Mouse (Mus musculus) lung, postnatal 14 days (tissue): ENCODE measurements around the gene Rnf39.
A peak's percentile ranks its signal among the peaks of the same experiment; 100 is the strongest.
"Not testable (repeated sequence)": the region's sequence is repeated elsewhere in the genome, so short reads cannot be mapped to it uniquely, and the experiment has no call there.

Experiments used
- DNase-seq: peaks from one replicate; pipeline ENCODE4 v3.0.0; 2021

The Rnf39 gene

DNA sequence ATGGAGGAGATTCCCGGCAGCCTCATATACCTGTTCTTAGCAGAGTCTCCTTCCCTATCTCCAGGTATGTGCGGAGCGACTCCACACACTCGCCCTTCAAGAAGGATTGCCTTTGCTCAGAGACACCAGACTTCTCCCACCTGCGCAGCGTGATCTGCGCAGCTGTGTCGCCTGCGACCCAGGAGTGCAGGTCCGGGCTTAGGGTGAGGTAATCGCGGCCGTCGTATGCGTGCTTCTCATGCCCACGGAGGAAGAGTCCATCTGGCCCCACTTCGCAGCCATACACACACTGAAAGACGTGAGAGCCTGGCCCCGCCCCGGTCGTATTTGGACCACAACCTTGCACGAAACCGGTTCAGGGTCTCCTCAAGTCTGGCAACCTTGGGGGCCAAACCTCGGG lies 45.8 kb downstream of the Rnf39 start:
- DNase-seq: no peak

DNA sequence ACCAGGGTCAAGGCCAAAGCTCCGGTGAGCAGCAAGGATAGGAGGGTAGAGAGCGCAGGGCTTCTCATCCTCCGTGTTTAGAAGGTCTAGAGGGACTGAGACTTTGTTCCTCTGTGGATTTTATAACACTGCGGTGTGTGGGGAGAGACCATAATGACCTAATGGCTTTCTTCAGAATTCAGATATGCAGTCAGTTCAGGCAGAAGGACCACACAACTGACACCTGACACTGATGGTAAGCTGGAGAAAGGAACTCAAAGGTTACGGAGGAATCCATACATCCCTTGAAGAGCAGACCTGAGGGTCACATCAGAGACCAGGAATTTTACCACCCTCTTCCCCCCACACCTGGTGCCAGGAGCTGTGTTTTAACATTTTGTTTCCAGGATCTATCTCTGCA lies 46.7 kb downstream of the Rnf39 start, which contains the start of gene H2-M5:
Gene H2-M5 (minus strand): TSS at position 101 of the 400 bp plus-strand sequence.
- DNase-seq: no peak

DNA sequence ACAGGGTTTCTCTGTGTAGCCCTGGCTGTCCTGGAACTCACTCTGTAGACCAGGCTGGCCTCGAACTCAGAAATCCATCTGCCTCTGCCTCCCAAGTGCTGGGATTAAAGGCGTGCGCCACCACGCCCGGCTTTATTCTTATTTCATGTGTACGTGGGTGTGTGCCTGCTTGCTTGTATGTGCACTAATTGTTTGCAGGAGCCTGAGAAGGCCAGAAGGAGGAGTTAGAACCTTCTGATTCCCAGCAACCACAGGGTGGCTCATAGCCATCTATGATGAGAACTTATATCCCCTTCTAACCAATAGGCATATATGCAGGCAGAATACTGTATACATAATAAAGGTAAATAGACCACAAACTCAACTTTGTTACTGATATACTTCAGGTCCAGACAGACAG lies 47.9 kb downstream of the Rnf39 start:
- not testable (repeated sequence) for DNase-seq

DNA sequence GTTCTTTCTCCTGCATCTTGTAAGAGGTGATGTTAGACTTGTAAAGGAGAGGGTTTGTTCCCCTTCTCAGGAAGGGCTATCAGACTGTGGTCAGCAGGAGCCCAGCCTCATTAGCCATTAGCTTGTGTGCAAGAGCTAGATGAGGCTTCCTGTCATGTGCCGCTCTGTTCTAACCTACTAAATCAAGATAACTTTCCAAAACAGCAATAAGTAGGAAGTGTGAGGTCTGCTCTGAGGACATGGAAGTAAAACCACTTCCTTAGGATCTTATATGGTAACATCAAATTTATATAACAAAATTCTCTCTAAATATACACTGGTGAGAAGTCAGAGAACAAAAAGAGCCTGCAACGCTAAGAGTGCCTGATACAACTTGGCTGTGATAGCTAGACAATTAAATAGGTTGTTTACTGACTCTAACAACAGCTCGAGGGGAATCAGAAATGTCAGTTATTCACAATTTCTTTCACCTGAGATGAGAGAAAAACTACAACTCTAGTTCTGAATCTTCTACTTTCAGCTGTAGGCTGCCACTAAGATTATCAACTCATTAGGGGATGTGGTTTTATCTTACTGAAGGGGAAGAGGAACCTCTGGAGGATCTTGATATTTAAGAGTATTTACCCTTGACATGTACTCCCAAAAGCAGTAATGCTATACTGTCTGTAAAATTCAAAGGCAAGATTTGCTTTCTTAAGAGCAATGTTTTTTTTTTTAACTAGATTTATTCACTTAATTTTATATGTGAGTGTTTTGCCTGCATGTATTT lies 49.8 kb downstream of the Rnf39 start:
- no peak for DNase-seq

DNA sequence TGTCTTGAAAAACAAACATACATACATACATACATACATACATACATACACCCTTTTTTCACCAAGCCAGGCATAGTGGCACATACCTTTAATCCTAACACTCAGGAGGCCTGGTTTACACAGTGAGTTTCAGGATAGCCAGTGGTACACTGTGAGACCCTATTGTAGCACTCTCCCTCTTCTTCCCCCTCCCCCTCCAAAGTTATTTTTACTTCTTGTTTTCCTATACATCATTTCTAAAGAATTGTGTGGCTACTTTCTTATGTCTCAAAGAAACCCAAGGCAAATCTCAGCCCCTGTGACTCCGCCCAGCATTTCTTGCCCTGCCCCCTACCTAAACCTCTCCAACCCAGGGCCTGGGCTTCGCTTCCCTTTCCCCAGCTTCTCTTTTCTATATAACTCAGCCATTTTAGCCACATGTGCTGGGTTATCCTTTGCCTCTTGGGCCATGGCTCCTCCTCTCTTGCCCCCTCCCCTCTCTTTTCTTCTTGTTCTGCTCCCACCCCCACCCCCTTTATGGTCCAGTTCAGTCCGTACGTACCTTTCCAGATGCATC lies 51.1 kb downstream of the Rnf39 start:
- no peak for DNase-seq

DNA sequence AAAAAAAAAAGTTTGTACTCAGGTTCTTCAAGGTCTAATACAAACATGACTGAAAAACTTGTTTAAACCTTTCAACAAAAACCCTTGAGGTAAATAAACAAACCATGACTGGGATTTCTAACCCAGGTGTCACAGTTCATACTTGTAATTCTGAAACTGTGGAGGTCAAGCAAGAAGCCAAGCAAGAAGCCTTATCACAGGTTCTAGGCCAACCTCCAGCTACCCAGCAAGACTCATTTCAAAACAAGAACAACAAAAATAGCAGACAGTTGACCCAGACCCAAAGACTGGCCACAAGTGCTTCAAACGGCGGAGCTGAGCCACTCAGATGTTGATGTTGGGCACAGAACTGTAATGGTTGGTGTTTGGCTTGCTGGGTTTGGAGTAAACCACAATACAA lies 51.8 kb downstream of the Rnf39 start:
- no peak for DNase-seq

DNA sequence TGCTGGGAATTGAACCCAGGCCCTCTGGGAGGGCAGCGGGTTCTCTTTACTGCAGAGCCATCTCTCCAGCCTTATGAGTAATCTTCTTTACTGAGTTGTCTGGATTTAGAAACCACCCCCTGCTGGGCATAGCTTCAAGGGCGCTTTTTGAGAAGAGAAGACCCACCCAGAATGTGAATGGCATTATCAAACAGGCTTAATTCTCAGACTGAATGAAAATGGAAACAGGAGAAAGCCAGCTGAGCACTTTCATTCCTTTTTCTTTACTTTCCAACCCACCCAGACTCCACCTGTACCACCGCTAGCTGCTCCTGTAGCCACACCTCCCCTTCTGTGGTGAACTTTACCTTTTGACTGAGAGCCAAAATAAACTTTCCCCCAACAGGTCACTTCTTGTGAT lies 52.7 kb downstream of the Rnf39 start:
- DNase-seq: no peak

DNA sequence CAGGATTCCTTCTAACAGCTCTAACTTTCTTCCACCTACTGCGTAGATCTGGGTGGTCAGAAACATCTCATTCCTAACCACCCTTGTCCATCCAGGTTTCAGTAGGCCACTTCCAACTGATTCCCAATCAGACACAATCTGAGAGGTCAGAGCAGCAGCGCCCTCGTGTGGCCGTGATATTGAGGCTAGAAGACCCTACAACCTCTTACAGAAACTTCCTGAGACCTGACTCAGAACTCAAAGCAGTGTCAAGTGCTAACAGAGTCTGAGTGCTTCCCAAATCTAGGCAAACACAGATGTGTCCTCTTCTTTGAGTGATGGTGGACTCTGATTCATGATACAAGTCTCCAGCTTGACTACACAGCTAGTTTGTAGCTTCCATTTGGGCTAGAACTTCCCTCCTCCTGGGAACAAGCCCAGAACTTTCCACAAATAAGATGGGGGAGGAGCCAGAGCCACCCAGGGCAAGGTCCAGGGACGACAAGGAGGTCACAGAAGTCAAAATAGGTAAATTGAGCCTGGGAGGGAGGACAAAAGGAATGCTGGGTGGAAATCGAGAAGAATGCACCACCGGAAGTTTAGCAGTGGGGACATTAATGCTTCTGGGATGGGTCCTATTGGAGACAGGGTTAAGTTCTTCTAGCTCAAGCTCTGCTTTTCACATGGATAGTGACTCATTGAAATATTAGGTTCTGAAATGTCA lies 54.5 kb downstream of the Rnf39 start:
- DNase-seq: peak; percentile 94
